Mouse (Mus musculus) ES-E14 (cell line): ENCODE measurements around the gene Elmo1. TPM values are rescaled to one million over a fixed set of nuclear protein-coding genes. Genes with fewer than 3 reads are reported as not detected.

Source experiments
- DNase-seq: peaks from one replicate; pipeline ENCODE4 v3.0.0-alpha.2; 2013; ENCODE audit warnings: low read depth, low spot score
- H3K27ac ChIP-seq: 2 replicates; pipeline ENCODE4 v1.5.1; 2012; ENCODE audit warnings: low read depth, mild to moderate bottlenecking, low read length, moderate library complexity, mixed read lengths; ENCODE audit not compliant: poor library complexity, insufficient read depth, severe bottlenecking
- H3K36me3 ChIP-seq: 2 replicates; pipeline ENCODE4 v1.6.1; 2012; ENCODE audit warnings: mild to moderate bottlenecking, low read length, moderate library complexity, mixed read lengths; ENCODE audit not compliant: control insufficient read depth, poor library complexity, insufficient read depth, severe bottlenecking
- H3K4me1 ChIP-seq, 2 experiments: fragments of 150-350 bp in 1 of 2; sonication (generic) in 1 of 2; 2 replicates each; pipeline ENCODE4 v1.6.1; 2012; ENCODE audit warnings: low read length in 2 of 2, mild to moderate bottlenecking in 1 of 2, mixed read lengths in 1 of 2; ENCODE audit not compliant: control insufficient read depth in 2 of 2, insufficient read depth in 2 of 2, poor library complexity in 1 of 2
- H3K4me3 ChIP-seq, 2 experiments: fragments of 150-350 bp in 1 of 2; sonication (generic) in 1 of 2; 2 replicates each; pipeline ENCODE4 v1.5.1; 2012; ENCODE audit warnings: low read length in 2 of 2, low read depth in 1 of 2, mild to moderate bottlenecking in 1 of 2, mixed read lengths in 1 of 2; ENCODE audit not compliant: insufficient read depth in 1 of 2, poor library complexity in 1 of 2, severe bottlenecking in 1 of 2
- H3K9ac ChIP-seq: 2 replicates; pipeline ENCODE4 v1.6.1; 2012; ENCODE audit warnings: low read depth, mild to moderate bottlenecking, low read length, mixed read lengths; ENCODE audit not compliant: poor library complexity, insufficient read depth, severe bottlenecking
- H3K9me3 ChIP-seq: fragments of 150-350 bp; sonication (generic); 2 replicates; pipeline ENCODE4 v1.6.1; 2012; ENCODE audit warnings: low read depth, mild to moderate bottlenecking, low read length; ENCODE audit not compliant: control insufficient read depth, insufficient read depth
- CHD2 ChIP-seq: IDR thresholded peaks from 2 replicates; pipeline ENCODE4 v1.6.1; 2014; ENCODE audit warnings: mild to moderate bottlenecking, low read depth, low read length, inconsistent platforms
- HCFC1 ChIP-seq: IDR thresholded peaks from 2 replicates; pipeline ENCODE4 v1.6.1; 2012; ENCODE audit warnings: low read length, inconsistent platforms, borderline replicate concordance; ENCODE audit not compliant: insufficient read depth
- MAFK ChIP-seq: IDR thresholded peaks from 2 replicates; pipeline ENCODE4 v1.6.1; 2014; ENCODE audit warnings: mild to moderate bottlenecking, low read depth, low read length, inconsistent platforms; ENCODE audit not compliant: insufficient read depth
- ZC3H11A ChIP-seq: IDR thresholded peaks from 2 replicates; pipeline ENCODE4 v1.6.1; 2012; ENCODE audit warnings: low read depth, mild to moderate bottlenecking, inconsistent platforms, low read length, borderline replicate concordance
- ZNF384 ChIP-seq: IDR thresholded peaks from 2 replicates; pipeline ENCODE4 v1.6.1; 2012; ENCODE audit warnings: low read depth, low read length, inconsistent platforms
- in situ Hi-C, 2 experiments: fragments of 600-800 bp; cut with MboI; formaldehyde crosslinking; loops; one replicate each; pipeline ENCODE4 v1.15.1; 2025; ENCODE audit warnings: low sequenced_read_pairs in 2 of 2, inconsistent platforms in 1 of 2; ENCODE audit not compliant: unreplicated experiment in 2 of 2
- total RNA-seq: library from RNA; depleted of rRNA; stranded (reverse); fragments of 300-350 nt; gene quantifications from 2 replicates; pipeline ENCODE4 v1.2.3, GENCODE M21; 2012

Gene Elmo1
- total RNA-seq, 1 experiment: 3.7 TPM

GRCm38 (mm10) chr13:20099546-20099945 lies 9.2 kb downstream of the Elmo1 start:
- Histone ChIP-seq H3K4me3 (no peak overlapping the region), H3K9me3 (no peaks in the 10 kb centered on the region), H3K9ac (no peak overlapping the region), H3K36me3 (no peaks in the 10 kb centered on the region), H3K4me1 (peaks cover 12 to 15% of the 10 kb centered on the region in 2 experiments), H3K27ac (no peak overlapping the region)
- no peak for TF ChIP-seq HCFC1
- no peak for TF ChIP-seq ZC3H11A
- TF ChIP-seq MAFK: no peak
- TF ChIP-seq ZNF384: no peak
- TF ChIP-seq CHD2: no peak
- in situ Hi-C loops: loop anchor here in 1 of 2 experiments (10.0 kb wide), 1 partner anchor 85 kb away; no protein-coding TSS in a partner anchor
- DNase-seq: no peak

- DNase-seq: no peak
- H3K4me3 ChIP-seq: no peak overlapping the region
- H3K36me3 ChIP-seq: no peaks in the 10 kb centered on the region
- in situ Hi-C loops: no loop called here
- no peak overlapping the region for H3K27ac ChIP-seq
- no peaks in the 10 kb centered on the region for H3K9me3 ChIP-seq
- TF ChIP-seq MAFK (no peak), ZNF384 (no peak), HCFC1 (no peak), CHD2 (no peak)
- peaks cover 12 to 15% of the 10 kb centered on the region in 2 experiments for H3K4me1 ChIP-seq
- H3K9ac ChIP-seq: no peak overlapping the region
Measured at GRCm38 (mm10) chr13:20100357-20100756, 10.0 kb downstream of the Elmo1 start.

GRCm38 (mm10) chr13:20101691-20102090 lies 11.3 kb downstream of the Elmo1 start:
- TF ChIP-seq ZC3H11A: no peak
- TF ChIP-seq CHD2: no peak
- TF ChIP-seq HCFC1: no peak
- no peak for TF ChIP-seq ZNF384
- TF ChIP-seq MAFK: no peak
- in situ Hi-C loops: no loop called here
- no peaks in the 10 kb centered on the region for H3K9me3 ChIP-seq
- no peak overlapping the region for H3K9ac ChIP-seq
- DNase-seq: no peak
- no peak overlapping the region for H3K4me3 ChIP-seq
- no peak overlapping the region for H3K27ac ChIP-seq
- peaks cover 12 to 13% of the 10 kb centered on the region in 2 experiments for H3K4me1 ChIP-seq
- H3K36me3 ChIP-seq: no peaks in the 10 kb centered on the region

GRCm38 (mm10) chr13:20104791-20105190 lies 14.4 kb downstream of the Elmo1 start:
- Histone ChIP-seq H3K36me3 (no peaks in the 10 kb centered on the region), H3K27ac (no peak overlapping the region), H3K4me1 (peaks cover under 1 to 3% of the 10 kb centered on the region in 2 experiments; a peak in 2 of 4 replicates), H3K4me3 (no peak overlapping the region), H3K9ac (no peak overlapping the region), H3K9me3 (no peaks in the 10 kb centered on the region)
- in situ Hi-C loops: no loop called here
- DNase-seq: no peak
- TF ChIP-seq ZNF384 (no peak), HCFC1 (no peak), MAFK (no peak), CHD2 (no peak), ZC3H11A (no peak)

- in situ Hi-C loops: no loop called here
Measured at GRCm38 (mm10) chr13:20105996-20106395, 15.6 kb downstream of the Elmo1 start.

More at GRCm38 (mm10) chr13:20105996-20106395, 15.6 kb downstream of the Elmo1 start:
- Histone ChIP-seq H3K36me3 (no peaks in the 10 kb centered on the region), H3K4me1 (peaks cover 0 to 3% of the 10 kb centered on the region in 2 experiments; a peak in 1 of 4 replicates), H3K27ac (no peak overlapping the region), H3K9ac (no peak overlapping the region), H3K4me3 (no peak overlapping the region), H3K9me3 (no peaks in the 10 kb centered on the region)
- DNase-seq: no peak
- TF ChIP-seq ZC3H11A: no peak
- TF ChIP-seq HCFC1: no peak
- TF ChIP-seq CHD2: no peak
